Mouse (Mus musculus): Measurements from ENCODE around the gene Cntn4.

- TF ChIP-seq CTCF (IDR thresholded peaks at IDR 0.05; ENCODE audit: low read depth) (no peak), EP300 (IDR thresholded peaks at IDR 0.05; ENCODE audit: low read depth) (no peak)
These were observed 763.3 kb downstream of the Cntn4 start for GRCm38 (mm10) chr6:106440786-106441185.
